Mouse (Mus musculus) left cerebral cortex, adult 18-20 months (tissue): Measurements from ENCODE around the gene Sytl3. TPM values are rescaled to one million over a fixed set of nuclear protein-coding genes. Genes with fewer than 3 reads are reported as not detected.

ENCODE experiments used
- DNase-seq, 2 experiments: peaks; one replicate each; pipeline ENCODE4 v3.0.0; 2021 to 2022; ENCODE audit warnings: low spot score in 2 of 2, mixed read lengths in 1 of 2
- total RNA-seq, 2 experiments: library from RNA; stranded (reverse); gene quantifications; 2 replicates each; pipeline ENCODE4 v1.2.3; 2021

Gene Sytl3
- total RNA-seq, 2 experiments from 2014 or later, result 0.80 to 1.3 TPM

DNA sequence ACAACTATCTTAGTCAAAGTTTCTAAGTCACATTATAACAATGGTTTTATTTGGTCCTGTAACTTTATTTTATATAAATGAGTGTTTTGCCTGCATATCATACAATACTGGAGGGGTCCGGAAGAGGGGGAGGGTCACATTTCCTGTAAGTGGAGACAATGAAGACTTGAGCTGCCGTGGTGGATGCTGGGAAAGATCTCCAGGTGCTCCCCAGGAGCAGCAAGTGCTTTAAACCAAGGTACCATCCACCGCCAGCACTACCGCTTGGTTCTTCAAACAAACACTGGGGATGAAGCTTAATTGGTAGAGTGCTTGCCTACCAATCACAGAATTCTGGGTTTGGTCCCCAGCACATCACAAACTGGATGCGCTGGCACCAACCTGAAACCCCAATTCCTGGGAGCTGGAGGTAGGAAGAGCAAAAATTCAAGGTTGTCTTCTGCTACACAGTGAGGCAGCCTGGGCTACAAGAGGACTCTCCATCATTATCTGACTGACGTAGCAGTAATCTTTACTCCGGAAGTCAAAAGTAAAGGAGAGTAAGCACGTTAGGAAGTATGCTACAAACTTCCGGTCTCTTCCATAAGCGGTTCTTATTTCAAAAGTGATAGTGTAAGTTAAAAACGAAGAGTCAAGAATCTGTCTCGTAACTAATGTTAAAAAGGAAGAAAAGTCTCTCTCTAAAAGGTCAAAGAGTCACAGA lies 118.9 kb downstream of the Sytl3 start:
- DNase-seq, result no peak

DNA sequence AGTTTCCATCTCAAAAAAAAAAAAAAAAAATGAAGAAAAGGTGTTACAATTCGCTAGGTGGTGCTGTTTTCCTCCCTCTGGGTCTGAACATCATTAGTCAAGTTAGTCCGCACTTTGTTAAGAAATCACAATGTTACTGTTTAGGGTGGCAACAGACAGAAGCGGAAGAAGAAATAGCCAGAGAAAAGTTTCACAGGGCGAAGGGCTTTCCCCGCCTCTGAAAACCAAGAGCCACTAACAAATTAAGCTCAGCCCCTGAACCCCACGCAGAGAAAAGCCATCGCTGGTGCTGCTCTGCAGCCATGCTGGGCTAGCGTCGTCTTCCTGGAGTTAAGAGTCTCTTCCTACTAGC lies 119.4 kb downstream of the Sytl3 start:
- no peak for DNase-seq

DNA sequence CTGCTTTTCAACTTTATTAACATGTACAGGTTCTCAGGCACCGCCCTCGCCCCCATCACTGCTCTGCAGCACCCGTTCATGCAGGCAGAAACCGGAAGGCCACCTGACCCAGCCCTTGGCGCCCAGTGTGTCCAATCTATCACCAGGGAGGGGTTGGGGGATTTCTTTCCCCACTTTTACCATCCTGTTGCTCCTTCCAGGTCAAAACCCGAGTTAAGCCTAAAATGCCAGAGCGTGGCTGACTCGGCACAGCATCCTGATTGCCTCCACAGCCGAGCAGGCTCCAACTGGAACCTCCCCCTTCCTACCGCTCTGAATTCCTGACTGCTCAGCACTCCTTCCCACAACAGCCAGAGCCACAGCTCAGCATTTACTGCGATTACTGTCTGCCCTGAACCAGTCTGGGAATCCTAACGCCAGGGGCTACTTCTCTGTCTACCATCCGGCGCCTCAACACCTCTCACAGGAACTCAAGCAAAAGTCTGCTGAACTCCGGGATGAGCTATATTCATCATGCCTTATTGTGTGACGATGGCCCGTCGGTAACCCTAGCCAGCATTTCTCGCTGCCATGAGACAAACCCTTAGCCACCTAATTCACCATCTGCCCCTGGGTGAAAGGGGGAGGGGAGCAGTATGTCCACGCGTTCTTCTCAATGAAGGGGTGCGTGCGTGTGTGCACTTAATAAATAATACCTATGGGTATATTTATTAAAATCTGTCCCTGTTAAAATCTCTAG lies 120.0 kb downstream of the Sytl3 start:
- no peak for DNase-seq

DNA sequence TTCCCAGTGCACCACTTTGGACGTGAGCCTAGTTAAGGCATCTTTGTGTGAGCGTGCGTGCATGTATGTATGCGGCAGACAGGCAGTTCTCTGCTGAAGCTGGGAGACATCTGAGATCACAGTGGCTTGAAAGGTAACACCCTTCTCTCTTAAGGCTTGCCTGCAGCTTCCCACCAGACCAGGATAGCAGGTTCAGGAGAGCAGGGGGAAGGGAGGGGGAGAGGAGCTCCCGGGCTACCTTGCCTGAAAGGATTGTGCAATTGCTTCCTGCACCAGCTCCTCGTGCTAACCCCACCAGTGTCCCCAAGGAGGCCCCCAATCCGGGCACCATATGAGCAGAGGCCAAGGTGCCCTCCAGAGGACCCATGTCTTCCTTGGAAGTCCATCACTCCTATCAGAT lies 120.7 kb downstream of the Sytl3 start:
- DNase-seq, result no peak

DNA sequence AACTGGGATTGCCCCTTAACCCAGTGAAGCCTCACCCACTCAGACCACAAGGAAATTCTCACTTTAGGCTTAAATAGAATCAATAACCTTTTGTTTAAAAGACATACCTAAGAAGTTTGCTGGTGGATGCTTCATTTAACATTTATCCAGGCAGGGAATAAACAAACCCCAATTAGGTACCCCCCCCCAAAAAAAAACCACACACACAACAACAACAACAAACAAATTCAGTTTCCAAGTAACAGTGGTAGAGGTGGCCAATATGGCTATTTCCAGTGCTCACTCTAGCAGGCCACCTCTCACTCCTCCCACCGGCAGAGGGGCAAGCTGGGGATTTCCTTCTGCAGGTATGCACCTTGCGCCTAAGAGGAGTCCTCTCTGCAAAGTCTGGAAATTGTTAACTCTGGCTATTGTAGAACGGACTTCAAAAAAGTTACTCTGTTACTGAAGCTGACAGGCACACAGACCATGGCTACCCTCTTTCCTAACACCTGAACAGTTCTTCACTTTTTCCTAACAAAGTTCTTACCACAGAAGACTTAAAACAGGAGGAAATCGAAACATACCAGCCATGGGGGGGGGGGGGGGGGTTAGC lies 121.7 kb downstream of the Sytl3 start:
- no peak for DNase-seq

DNA sequence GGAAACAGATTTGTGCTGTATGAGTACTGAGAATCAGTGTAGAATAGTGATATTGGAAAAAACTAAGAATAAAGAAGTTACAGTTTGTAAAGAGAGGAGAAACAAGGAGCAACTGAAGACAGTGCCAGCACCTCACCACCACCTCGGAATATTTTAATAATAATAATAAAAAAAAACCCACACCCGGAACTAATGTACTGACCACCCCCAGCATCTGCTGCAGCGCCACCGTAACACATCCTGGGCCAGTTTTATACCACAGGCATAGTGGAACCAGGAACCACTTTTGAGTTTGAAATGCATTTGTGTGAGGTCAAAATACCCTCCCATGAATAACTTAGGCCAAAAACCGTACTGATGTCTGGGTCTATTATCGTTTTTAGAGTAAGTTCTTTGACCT lies 122.4 kb downstream of the Sytl3 start:
- no peak for DNase-seq

DNA sequence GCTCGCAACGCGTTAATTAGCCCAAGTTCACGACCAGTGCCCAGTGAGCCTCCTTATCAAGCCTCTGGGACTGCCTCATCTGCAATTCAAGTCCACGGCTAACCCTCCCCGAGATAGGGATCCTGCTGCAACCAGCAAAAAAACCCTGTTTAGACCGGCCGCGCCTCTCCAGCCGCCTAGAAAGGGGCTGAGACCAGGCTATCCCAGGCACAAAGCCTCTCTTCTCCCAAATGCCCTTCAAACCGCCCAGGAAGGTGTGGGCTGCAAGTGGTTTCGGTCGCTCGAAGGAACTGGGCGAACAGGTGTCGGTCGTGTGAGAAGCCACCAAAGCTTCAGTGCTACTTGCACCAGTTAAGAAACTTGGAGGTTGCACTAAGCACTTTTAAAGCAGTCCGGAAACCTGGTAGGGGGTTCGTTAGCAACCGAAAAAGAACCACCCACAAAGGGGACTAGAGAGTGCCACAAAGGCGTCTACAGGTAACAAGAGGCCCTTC lies 123.2 kb downstream of the Sytl3 start:
- DNase-seq, result no peak

DNA sequence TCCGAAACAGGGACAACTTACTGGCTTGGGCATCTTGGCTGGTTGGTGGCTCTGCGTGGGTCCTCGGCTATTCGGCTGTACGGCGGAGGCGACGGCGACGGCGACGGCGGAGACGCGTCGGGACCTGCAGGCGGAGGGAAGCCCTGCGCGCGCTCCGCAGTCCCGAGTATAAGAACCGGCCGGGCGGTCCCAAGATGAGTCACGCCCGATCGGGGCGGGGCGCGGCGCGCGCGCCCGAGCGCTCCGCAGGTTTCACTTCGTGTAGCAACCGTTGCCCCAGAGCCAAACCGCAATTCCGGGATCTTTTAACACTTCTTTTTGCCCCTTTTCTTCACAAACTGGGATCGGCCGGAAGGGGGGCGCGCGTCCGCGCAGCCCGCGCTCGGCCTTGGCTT lies 123.7 kb downstream of the Sytl3 start, which contains the start of gene Ezr:
Ezr (minus strand) TSS at position 174 of the 395 bp plus-strand sequence.
- DNase-seq, result peak; percentile 56 to 67

DNA sequence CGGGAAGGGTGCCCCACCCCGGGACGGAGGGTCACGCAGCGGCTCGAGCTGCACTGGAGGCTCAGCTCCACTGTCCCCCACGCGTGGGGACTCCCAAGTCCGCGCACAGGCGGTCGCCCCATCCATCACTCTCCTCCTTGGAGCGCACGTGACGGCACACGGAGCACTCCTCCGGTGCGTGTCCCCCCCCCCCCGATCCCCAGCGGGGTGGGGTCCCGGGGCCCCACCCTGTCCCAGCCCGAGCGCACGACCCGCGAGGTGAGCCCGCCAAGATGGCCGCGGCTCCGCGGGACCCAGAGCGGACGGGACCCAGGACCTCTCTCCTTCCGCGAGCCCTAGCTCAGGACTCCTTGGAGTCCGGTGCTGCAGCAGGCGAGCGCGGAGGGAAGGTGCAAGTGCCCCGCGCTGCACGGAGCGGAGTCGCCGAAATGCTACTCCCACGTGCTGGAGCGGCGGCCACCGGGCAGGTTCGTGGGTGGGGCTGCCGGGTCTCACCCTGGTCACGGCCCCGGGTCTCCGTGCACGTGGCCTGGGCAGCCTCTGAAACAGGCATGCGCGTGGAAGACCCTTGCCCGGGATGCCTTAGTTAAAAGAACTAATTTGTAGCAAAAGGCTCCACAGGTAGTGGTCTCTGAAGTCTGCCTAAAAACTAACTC lies 124.2 kb downstream of the Sytl3 start:
- DNase-seq, result peak in 1 of 2 experiments; percentile 2

DNA sequence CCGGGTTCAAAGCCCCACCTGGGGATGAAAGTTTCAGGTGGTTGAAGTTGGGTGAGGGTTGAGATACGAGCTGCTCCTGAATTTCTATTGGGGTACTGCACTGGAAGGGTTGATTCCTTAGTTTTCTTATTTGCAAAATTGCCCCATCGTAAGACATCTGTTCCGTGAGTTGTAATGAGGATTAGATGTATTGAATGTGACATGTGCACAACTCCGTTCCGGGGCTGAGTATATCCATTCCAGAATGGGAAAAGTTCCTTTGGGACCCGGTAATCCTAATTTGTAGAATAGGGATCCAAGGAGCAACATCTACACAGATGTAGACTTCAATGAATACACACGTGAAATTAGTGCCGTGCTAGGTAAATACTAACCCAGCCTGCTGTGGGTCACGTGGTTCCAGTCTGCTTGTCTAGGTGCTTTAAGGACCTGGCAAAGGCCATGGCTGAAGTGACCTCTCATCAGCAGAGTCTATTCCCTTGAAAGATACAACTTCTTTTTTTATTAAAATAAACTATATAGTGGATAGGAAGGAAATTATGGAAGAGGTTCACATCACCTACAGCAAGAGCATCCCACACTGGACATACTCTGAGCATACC lies 125.0 kb downstream of the Sytl3 start:
- no peak for DNase-seq

DNA sequence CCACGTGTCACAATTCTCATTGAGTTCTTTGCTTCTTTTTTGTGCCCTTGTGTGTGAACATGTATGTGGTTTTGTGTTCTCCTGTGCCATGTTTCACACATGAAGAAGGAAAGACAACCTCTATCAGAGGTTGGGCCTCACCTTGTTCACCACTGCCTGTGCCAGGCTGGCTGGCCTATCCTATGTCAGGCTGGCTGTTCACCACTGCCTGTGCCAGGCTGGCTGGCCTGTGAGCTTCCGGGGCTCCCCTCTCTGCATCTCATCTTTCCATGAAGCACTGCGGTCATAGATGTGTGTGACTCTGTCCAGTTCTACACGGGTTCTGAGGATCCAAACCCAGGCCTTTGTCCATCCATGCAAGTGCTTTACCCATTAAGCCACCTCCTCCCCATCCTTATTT lies 128.3 kb downstream of the Sytl3 start:
- DNase-seq, result no peak

Other genes starting within 250 kb of the Sytl3 start
- 10 to 100 TPM; 38.0 to 39.8 TPM for gene Dynlt1b, start 229.0 kb upstream of the Sytl3 start, total RNA-seq
- 10 to 100 TPM; 17.4 to 22.6 TPM for gene Dynlt1c, start 57.4 kb upstream of the Sytl3 start, total RNA-seq
- gene Dynlt1f, start 3.2 kb upstream of the Sytl3 start, total RNA-seq, result 10 to 100 TPM; 22.7 to 28.9 TPM
- 10 to 100 TPM; 42.4 to 46.8 TPM for gene Ezr, start 123.7 kb downstream of the Sytl3 start, total RNA-seq